Mouse (Mus musculus) CH12.LX (cell line): ENCODE data around the gene Adora1.

ENCODE experiments used
- CTCF ChIP-seq, 2 experiments: IDR thresholded peaks in 1 of 2; conservative IDR thresholded peaks in 1 of 2; 2 replicates each; pipeline ENCODE4 v1.5.1; 2011 to 2012; ENCODE audit warnings: low read depth in 2 of 2, low read length in 2 of 2, improper control_type of control experiment in 1 of 2, inconsistent platforms in 1 of 2, mild to moderate bottlenecking in 1 of 2, moderate library complexity in 1 of 2
- GABPA ChIP-seq: IDR thresholded peaks from 2 replicates; pipeline ENCODE4 v1.6.1; 2012; ENCODE audit warnings: low read depth, low read length, improper control_type of control experiment, inconsistent platforms; ENCODE audit not compliant: insufficient replicate concordance
- POLR2A ChIP-seq: IDR thresholded peaks from 2 replicates; pipeline ENCODE4 v1.6.1; 2011; ENCODE audit warnings: low read depth, mild to moderate bottlenecking, improper control_type of control experiment, low read length
- RAD21 ChIP-seq: IDR thresholded peaks from 2 replicates; pipeline ENCODE4 v1.6.1; 2011; ENCODE audit warnings: low read depth, mild to moderate bottlenecking, low read length, improper control_type of control experiment, moderate library complexity
- TBP ChIP-seq: conservative IDR thresholded peaks from 2 replicates; pipeline ENCODE4 v1.6.1; 2011; ENCODE audit warnings: low read depth, low read length, improper control_type of control experiment

DNA sequence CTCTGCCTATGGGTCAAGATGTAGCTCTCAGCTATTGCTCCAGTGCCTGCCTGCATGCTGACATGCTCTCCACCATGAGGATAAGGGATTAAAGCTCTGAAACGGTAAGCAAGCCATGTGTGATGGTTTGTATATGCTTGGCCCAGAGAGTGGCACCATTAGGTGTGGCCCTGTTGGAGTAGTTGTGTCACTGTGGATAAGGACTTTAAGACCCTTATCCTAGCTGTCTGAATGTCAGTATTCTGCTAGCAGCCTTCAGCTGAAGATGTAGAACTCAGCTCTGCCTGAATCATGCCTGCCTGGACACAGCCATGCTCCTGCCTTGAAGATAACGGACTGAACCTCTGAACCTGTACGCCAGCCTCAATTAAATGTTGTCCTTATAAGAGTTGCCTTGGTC is 68.7 kb downstream of the Adora1 start:
- TF ChIP-seq POLR2A (no peak), RAD21 (no peak), CTCF (conservative IDR thresholded peaks at IDR 0.05 in 1 of 2, IDR thresholded peaks at IDR 0.05 in 1 of 2; ENCODE audit: low read depth in 2 of 2, low read length in 2 of 2) (no peak), GABPA (no peak), TBP (no peak)
